Mouse (Mus musculus): ENCODE data around the gene Ing4.

Ing4 gene

DNA sequence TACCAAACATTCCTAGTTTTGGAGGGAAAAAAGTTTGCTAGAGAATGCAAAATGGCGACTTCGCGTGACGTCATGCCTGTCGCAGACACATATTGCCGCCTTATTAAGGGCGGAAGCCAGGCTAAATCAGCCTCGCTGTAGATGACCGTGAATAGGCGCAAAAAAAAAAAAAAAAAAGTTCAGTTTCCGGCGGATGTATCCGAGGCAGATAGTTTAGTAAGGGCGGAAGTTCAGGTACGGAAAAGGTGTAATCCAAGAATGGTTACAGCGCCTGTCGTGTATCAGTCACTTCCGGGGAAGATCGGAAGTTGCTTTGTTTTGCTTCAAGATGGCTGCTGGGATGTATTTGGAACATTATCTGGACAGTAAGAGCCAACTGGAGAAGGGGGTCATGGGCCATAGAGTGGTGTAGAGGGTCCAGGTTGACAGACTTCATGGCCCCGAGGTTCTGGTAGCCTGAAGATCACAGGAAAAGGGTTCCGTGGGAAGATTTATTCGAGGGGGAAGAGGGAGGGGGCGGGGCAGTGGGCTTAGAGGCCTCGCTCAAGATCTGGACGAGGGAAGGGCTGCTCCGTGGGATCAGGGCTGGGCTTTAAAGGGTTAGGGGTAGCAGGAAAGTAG is at the start of gene Ing4:
Ing4 (plus strand) TSS at position 228 of the 621 bp plus-strand sequence.
- peak; percentile 76 to 87 for DNase-seq (ENCODE audit: low read depth in 2 of 2, low spot score in 2 of 2)

DNA sequence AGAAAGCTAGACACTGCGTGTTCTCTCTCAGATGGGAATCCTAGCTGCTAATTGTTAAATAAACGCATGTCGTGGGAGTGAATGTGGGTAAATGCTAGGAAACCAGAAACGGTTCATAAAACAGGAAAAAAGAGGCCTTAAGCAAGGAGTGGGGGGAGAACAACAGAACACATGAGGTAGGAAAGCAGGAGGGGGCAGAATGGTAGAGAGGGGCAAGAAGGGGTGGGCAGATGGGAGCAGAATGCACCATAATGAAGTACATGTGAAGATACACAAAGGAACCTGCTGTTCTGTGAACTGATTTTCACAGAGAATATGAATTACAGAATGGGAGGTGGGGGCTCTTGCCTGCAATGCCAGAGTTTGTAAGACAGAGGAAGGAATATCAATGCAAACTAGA is 47.3 kb upstream of the Ing4 start:
- no peak for DNase-seq (ENCODE audit: low read depth in 2 of 2, low spot score in 2 of 2)

- no peak for DNase-seq (ENCODE audit: low read depth in 2 of 2, low spot score in 2 of 2)
Observed at GRCm38 (mm10) chr6:124993365-124993764, 46.2 kb upstream of the Ing4 start.

GRCm38 (mm10) chr6:124993876-124994275 is 45.7 kb upstream of the Ing4 start:
- no peak for DNase-seq (ENCODE audit: low read depth in 2 of 2, low spot score in 2 of 2)

- DNase-seq (ENCODE audit: low read depth in 2 of 2, low spot score in 2 of 2): no peak
Observed at GRCm38 (mm10) chr6:124995246-124995645, 44.3 kb upstream of the Ing4 start.

DNA sequence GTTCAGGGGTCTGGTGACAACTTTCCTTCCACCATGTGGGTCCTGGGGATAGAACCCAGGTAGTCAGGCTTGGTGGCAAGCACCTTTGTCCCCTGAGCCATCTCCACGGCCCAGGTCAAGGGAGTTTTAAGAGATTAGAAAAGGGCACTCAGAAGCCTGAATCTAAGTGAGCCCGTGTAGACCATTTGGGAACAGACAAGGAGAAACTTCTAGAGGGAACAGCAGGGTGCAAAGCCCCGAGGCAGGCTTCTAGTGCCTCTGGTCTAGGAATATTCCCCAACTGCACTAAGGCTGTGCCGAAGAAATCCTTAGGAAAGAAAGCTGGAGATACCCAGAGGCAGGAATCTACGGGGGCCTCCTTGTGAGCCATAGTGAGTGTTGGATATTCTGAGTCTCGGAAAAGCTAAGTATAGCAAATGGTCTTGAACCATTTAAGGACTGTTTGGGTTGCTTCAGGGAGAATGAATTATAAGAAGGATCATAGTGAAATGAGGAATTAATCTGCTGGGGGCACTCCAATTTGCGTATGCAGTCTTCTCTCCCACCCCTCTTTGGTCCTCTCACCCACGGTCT is 43.6 kb upstream of the Ing4 start:
- DNase-seq (ENCODE audit: low read depth in 2 of 2, low spot score in 2 of 2): no peak

DNA sequence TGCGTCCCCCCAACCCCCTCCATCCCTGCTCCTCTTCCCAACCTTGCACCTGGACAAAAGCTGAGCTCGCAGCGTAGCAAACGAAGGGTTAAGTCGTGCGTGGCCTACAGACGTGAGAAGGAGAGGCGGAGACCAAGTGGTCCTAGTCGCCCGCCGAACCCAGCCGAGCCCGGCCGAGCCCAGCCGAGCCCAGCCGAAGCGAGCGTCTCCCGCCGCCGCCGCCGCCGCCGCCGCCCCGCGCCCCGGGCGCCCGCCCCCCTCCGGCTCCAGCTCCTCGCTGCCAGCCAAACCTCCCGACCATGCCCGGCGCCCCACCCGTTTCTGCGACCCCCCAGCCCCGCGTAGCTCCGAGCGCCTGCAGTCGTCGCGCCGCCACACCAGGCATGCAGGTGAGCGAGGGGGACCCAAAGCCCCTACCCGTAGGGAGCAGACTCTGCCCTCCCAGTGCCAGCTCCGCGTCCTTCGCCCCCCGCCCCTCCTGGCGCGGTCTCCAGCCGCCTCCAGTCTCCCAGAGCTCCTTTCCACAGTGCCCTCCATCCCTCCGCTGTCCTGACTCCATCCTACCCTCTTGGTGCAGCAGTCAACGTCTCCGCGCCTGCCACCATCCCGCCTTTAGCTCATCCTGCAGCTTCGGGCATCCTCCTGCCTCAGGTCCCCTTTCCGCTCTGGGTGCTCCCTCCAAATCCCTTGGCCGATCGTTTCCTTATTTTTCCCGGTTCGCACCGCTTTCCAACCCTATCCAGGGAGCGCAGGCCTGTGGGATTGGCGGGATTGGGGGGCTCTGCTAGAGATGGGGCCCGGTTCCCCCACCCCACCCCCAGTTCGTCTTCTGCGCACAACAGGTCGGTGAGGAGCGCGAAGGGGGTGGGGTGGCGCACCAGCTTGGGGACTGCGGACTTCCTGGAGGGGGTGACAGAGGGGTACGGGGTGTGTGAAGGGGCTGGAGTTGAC is 42.7 kb upstream of the Ing4 start, which contains the start of gene Pianp:
Pianp (plus strand) TSS at position 144 of the 951 bp plus-strand sequence.
- peak; percentile 62 to 72 for DNase-seq (ENCODE audit: low read depth in 2 of 2, low spot score in 2 of 2)

GRCm38 (mm10) chr6:124998066-124998465 is 41.5 kb upstream of the Ing4 start:
- DNase-seq (ENCODE audit: low read depth in 2 of 2, low spot score in 2 of 2): no peak

GRCm38 (mm10) chr6:124999091-124999490 is 40.5 kb upstream of the Ing4 start:
- no peak for DNase-seq (ENCODE audit: low read depth in 2 of 2, low spot score in 2 of 2)

GRCm38 (mm10) chr6:124999546-124999945 is 40.0 kb upstream of the Ing4 start:
- DNase-seq (ENCODE audit: low read depth in 2 of 2, low spot score in 2 of 2): no peak

DNA sequence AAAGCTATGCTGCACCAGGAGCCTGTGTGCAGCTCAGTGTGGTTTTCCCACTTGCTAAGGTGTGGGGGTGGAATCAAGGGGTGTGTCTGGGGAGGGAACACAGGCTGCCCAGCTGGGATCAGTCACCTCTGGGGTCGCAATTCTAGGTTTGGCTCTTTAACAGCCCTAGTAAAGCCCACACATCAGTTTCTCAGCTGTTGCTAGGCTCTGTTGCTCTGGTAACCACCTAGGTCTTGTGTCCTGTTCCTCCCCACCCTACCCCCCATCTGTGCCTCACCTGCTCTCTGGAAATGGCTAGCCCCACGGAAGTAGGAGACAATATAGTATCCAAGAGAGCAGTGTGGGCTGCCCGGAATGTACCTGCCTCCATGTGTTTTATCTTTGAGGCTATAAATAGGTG is 35.9 kb upstream of the Ing4 start:
- no peak for DNase-seq (ENCODE audit: low read depth in 2 of 2, low spot score in 2 of 2)

- DNase-seq (ENCODE audit: low read depth in 2 of 2, low spot score in 2 of 2): no peak
Observed at GRCm38 (mm10) chr6:125005086-125005485, 34.5 kb upstream of the Ing4 start.

GRCm38 (mm10) chr6:125008060-125008459 is 31.5 kb upstream of the Ing4 start:
- DNase-seq (ENCODE audit: low read depth in 2 of 2, low spot score in 2 of 2): no peak

- DNase-seq (ENCODE audit: low read depth in 2 of 2, low spot score in 2 of 2): peak; percentile 96
Observed at GRCm38 (mm10) chr6:125008586-125009128, 30.9 kb upstream of the Ing4 start.

DNA sequence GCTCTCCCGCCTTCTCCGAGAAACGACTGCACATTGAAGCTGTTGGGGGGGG is 30.6 kb upstream of the Ing4 start, which contains the start of gene Zfp384:
Zfp384 (plus strand) TSS at position 17 of the 52 bp plus-strand sequence.
- DNase-seq (ENCODE audit: low read depth in 2 of 2, low spot score in 2 of 2): no peak

GRCm38 (mm10) chr6:125009181-125010073 is 30.1 kb upstream of the Ing4 start:
- peak; percentile 65 to 73 for DNase-seq (ENCODE audit: low read depth in 2 of 2, low spot score in 2 of 2)

DNA sequence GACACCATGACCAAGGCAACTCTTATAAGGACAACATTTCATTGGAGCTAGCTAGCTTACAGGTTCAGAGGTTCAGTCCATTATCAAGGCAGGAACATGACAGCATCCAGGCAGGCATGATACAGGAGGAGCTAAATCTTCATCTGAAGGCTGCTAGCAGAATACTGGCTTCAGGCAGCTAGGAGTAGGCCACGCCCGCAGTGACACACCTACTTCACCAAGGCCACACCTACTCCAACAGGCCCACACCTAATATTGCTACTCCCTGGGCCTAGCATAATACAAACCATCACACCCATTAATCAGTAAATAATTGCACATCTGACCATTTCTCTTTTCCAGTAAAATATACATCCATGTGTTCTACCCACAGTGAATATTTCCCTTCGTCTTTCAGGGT is 21.9 kb upstream of the Ing4 start:
- DNase-seq (ENCODE audit: low read depth in 2 of 2, low spot score in 2 of 2): no peak

- DNase-seq (ENCODE audit: low read depth in 2 of 2, low spot score in 2 of 2): peak; percentile 68 to 70
Observed at GRCm38 (mm10) chr6:125030532-125030931, 9.0 kb upstream of the Ing4 start.

- no peak for DNase-seq (ENCODE audit: low read depth in 2 of 2, low spot score in 2 of 2)
Observed at GRCm38 (mm10) chr6:125031604-125032003, 8.0 kb upstream of the Ing4 start.

- DNase-seq (ENCODE audit: low read depth in 2 of 2, low spot score in 2 of 2): no peak
Observed at GRCm38 (mm10) chr6:125038666-125039065, 894 bp upstream of the Ing4 start.

DNA sequence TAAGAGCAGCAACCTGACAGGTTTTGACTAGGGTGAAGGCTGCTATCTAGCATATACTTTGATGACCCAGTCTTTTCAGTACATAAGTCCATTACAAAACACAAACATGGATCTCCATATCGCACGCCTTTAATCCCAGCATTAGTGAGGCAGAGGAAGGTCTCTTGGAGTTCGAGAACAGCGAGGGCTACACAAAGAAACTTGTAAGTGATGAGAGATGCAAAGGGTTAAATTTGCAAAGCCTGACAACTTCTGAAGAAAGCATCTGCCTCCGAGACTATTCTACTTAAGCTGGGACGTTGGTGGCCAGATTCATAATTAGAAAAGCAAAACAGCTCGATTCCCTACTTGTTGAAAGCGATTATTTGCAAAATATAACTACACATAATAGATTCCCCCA is 429 bp upstream of the Ing4 start:
- DNase-seq (ENCODE audit: low read depth in 2 of 2, low spot score in 2 of 2): no peak
